Mouse (Mus musculus) liver, adult (tissue): Measurements from ENCODE around the gene Cltc.

Experiments
- GATA4 ChIP-seq: IDR thresholded peaks from 2 replicates; pipeline ENCODE4 v1.6.1; 2014; ENCODE audit warnings: mild to moderate bottlenecking, low read length; ENCODE audit not compliant: insufficient replicate concordance

The Cltc gene

GRCm38 (mm10) chr11:86714606-86715005, 42.8 kb downstream of the Cltc start:
- TF ChIP-seq GATA4, result no peak

GRCm38 (mm10) chr11:86701151-86701550, 56.2 kb downstream of the Cltc start:
- no peak for TF ChIP-seq GATA4

GRCm38 (mm10) chr11:86695461-86695860, 61.9 kb downstream of the Cltc start:
- no peak for TF ChIP-seq GATA4

- no peak for TF ChIP-seq GATA4
These were observed 64.8 kb downstream of the Cltc start for GRCm38 (mm10) chr11:86692546-86692945.

- TF ChIP-seq GATA4, result no peak
These were observed 65.4 kb downstream of the Cltc start for GRCm38 (mm10) chr11:86691956-86692355.

GRCm38 (mm10) chr11:86691482-86691881, 65.9 kb downstream of the Cltc start:
- TF ChIP-seq GATA4, result no peak

- no peak for TF ChIP-seq GATA4
These were observed 67.0 kb downstream of the Cltc start for GRCm38 (mm10) chr11:86690383-86690782.

GRCm38 (mm10) chr11:86685366-86685765, 72.0 kb downstream of the Cltc start:
- TF ChIP-seq GATA4, result no peak

GRCm38 (mm10) chr11:86684126-86685012, 73.0 kb downstream of the Cltc start:
- no peak for TF ChIP-seq GATA4

GRCm38 (mm10) chr11:86683395-86684125, 73.8 kb downstream of the Cltc start, which contains the start of the genes Vmp1 and Ptrh2:
Vmp1 (minus strand) TSS chr11:86683836.
Ptrh2 (plus strand) TSS chr11:86683985.
- TF ChIP-seq GATA4, result peak; percentile 24; the same call in 1 of the 2 replicates

- no peak for TF ChIP-seq GATA4
These were observed 74.5 kb downstream of the Cltc start for GRCm38 (mm10) chr11:86682861-86683260.

- TF ChIP-seq GATA4, result peak; percentile 47; the same call in 1 of the 2 replicates
These were observed 75.9 kb downstream of the Cltc start for GRCm38 (mm10) chr11:86681423-86681822.

GRCm38 (mm10) chr11:86680729-86681128, 76.6 kb downstream of the Cltc start:
- no peak for TF ChIP-seq GATA4

- 0 out of 2 replicates have a peak, but pooled peaks have one; percentile 17 for TF ChIP-seq GATA4
These were observed 78.4 kb downstream of the Cltc start for GRCm38 (mm10) chr11:86678957-86679356.

- no peak for TF ChIP-seq GATA4
These were observed 81.8 kb downstream of the Cltc start for GRCm38 (mm10) chr11:86675520-86675919.

- TF ChIP-seq GATA4, result no peak
These were observed 84.6 kb downstream of the Cltc start for GRCm38 (mm10) chr11:86672772-86673171.
